Mouse (Mus musculus) neural tube, embryonic 13.5 days (tissue): Measurements from ENCODE around the gene Commd1. TPM values are rescaled to one million over a fixed set of nuclear protein-coding genes. Genes with fewer than 3 reads are reported as not detected.

ENCODE experiments used
- ATAC-seq: fragments of 200-750 bp; cut with Nextera tagmentation; 2 replicates; pipeline ENCODE4 v1.8.0; 2017; ENCODE audit warnings: low read depth, mild to moderate bottlenecking, moderate TSS enrichment, moderate library complexity
- H3K27ac ChIP-seq: fragments of 300-500 bp; sonication (generic); replicated peaks from 2 replicates; pipeline ENCODE4 v1.5.1; 2015; ENCODE audit warnings: moderate library complexity, mild to moderate bottlenecking, inconsistent platforms
- H3K27me3 ChIP-seq: fragments of 300-500 bp; sonication (generic); 2 replicates; pipeline ENCODE4 v1.6.1; 2015; ENCODE audit warnings: mild to moderate bottlenecking, inconsistent platforms
- H3K36me3 ChIP-seq: fragments of 300-500 bp; sonication (generic); 2 replicates; pipeline ENCODE4 v1.6.1; 2015; ENCODE audit warnings: mild to moderate bottlenecking, inconsistent platforms
- H3K4me1 ChIP-seq: fragments of 300-500 bp; sonication (generic); replicated peaks from 2 replicates; pipeline ENCODE4 v1.6.1; 2015; ENCODE audit warnings: inconsistent platforms
- H3K4me2 ChIP-seq: fragments of 300-500 bp; sonication (generic); 2 replicates; pipeline ENCODE4 v1.6.1; 2015; ENCODE audit warnings: inconsistent platforms, mild to moderate bottlenecking, moderate library complexity
- H3K4me3 ChIP-seq: fragments of 300-500 bp; sonication (generic); 2 replicates; pipeline ENCODE4 v1.5.1; 2015; ENCODE audit warnings: mild to moderate bottlenecking, inconsistent platforms
- H3K9ac ChIP-seq: fragments of 300-500 bp; sonication (generic); 2 replicates; pipeline ENCODE4 v1.6.1; 2015; ENCODE audit warnings: moderate library complexity, mild to moderate bottlenecking, inconsistent platforms
- H3K9me3 ChIP-seq: fragments of 300-500 bp; sonication (generic); 2 replicates; pipeline ENCODE4 v1.6.1; 2016; ENCODE audit warnings: inconsistent platforms
- WGBS: fragments of 180-500 bp; shearing (Covaris S2); methylation state at CpG from one replicate; pipeline ENCODE4 v1.1.7; 2015; 5-methylcytosine and 5-hydroxymethylcytosine counted together
- polyA plus RNA-seq: library from polyadenylated mRNA; unstranded; fragments of >200 nt; fragmentation: Nextera tagmentation; extraction: Ambion mirVana; gene quantifications from 2 replicates; pipeline ENCODE4 v1.2.1, GENCODE M21; 2015

Commd1 gene
- polyA plus RNA-seq, 1 experiment from 2014 or later: 302 TPM

GRCm38 (mm10) chr11:22982846-22983245 lies 664 bp upstream of the Commd1 start:
- Histone ChIP-seq H3K27ac (peak overlapping the region; percentile 95; the same call in 1 of the 2 replicates), H3K27me3 (no peaks in the 10 kb centered on the region), H3K4me2 (peak overlapping the region; percentile 84), H3K4me3 (peak overlapping the region; percentile 65; the same call in 1 of the 2 replicates), H3K36me3 (peaks cover 6% of the 10 kb centered on the region), H3K4me1 (peaks cover 39% of the 10 kb centered on the region), H3K9me3 (no peaks in the 10 kb centered on the region), H3K9ac (no peak overlapping the region)
- WGBS: 77% methylated on average over 6 of the region's 6 CpGs
- no peak for ATAC-seq

GRCm38 (mm10) chr11:22981543-22981950 lies 635 bp downstream of the Commd1 start:
- Histone ChIP-seq H3K9ac (peak overlapping the region; percentile 78), H3K27ac (peak overlapping the region; percentile 95), H3K4me2 (peak overlapping the region; percentile 84), H3K27me3 (no peaks in the 10 kb centered on the region), H3K4me1 (peaks cover 52% of the 10 kb centered on the region), H3K36me3 (peaks cover 19% of the 10 kb centered on the region), H3K4me3 (peak overlapping the region; percentile 65), H3K9me3 (no peaks in the 10 kb centered on the region)
- 3% methylated on average over 12 of the region's 12 CpGs for WGBS
- peak; percentile 59 for ATAC-seq

- Histone ChIP-seq H3K4me2 (peak overlapping the region; percentile 84), H3K36me3 (peaks cover 23% of the 10 kb centered on the region), H3K9ac (peak overlapping the region; percentile 78), H3K9me3 (no peaks in the 10 kb centered on the region), H3K27me3 (no peaks in the 10 kb centered on the region), H3K27ac (no peak overlapping the region), H3K4me3 (peak overlapping the region; percentile 65), H3K4me1 (peaks cover 57% of the 10 kb centered on the region)
- peak; percentile 9; the same call in 1 of the 2 replicates for ATAC-seq
- 43% methylated on average over 4 of the region's 4 CpGs for WGBS
Observed at GRCm38 (mm10) chr11:22981041-22981440, 1.1 kb downstream of the Commd1 start.

DNA sequence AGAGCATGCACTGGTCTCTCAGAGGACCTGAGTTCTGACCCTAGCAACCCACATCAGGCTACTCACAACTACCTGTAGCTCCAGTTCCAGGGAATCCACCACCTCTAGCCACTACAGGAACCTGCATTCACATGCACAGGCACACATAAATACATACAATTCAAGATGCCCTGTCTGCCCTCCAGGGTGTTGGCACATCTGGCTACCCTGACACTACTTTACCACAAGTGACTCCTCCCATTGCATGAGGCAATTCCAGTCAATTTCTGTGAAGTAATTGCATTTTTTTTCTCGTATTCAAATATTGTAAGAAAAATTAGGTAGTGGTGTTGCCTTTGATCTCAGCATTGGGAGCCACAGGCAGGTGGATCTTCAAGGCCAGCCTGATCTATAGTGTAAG lies 3.0 kb downstream of the Commd1 start:
- Histone ChIP-seq H3K9ac (no peak overlapping the region), H3K36me3 (peaks cover 26% of the 10 kb centered on the region), H3K4me3 (no peak overlapping the region), H3K27me3 (no peaks in the 10 kb centered on the region), H3K27ac (no peak overlapping the region), H3K9me3 (no peaks in the 10 kb centered on the region), H3K4me1 (peaks cover 72% of the 10 kb centered on the region), H3K4me2 (no peak overlapping the region)
- no peak for ATAC-seq
- WGBS: 85% methylated on average over 1 of the region's 1 CpGs

GRCm38 (mm10) chr11:22978711-22979110 lies 3.5 kb downstream of the Commd1 start:
- no peak for ATAC-seq
- 0 out of 2 replicates have a peak, but pooled peaks cover 3% of the 10 kb centered on the region for H3K9me3 ChIP-seq

DNA sequence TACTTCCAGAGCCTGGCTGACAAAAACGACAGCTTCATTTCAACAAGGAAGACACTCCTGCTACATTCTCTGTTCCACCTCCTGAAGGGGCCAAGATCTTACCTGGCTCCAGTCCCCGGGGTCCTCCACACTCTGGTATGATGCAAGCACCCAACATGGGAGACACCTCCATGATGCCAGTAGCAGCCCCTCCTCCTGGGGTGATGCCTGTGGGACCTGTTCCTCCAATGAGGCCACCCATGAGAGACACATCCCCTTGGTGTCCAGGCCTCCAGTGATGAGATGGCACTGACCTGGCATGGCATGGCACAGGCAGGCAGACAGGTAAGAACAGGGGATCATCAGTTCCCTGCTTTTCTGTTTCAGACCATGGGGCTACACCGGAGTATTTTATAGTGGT lies 4.0 kb downstream of the Commd1 start:
- H3K4me3 ChIP-seq: no peak overlapping the region
- H3K4me1 ChIP-seq: peaks cover 77% of the 10 kb centered on the region
- no peaks in the 10 kb centered on the region for H3K27me3 ChIP-seq
- no peak overlapping the region for H3K4me2 ChIP-seq
- H3K27ac ChIP-seq: no peak overlapping the region
- WGBS: 96% methylated on average over 3 of the region's 3 CpGs
- H3K9me3 ChIP-seq: 0 out of 2 replicates have a peak, but pooled peaks cover 8% of the 10 kb centered on the region
- H3K36me3 ChIP-seq: peaks cover 36% of the 10 kb centered on the region
- no peak for ATAC-seq
- no peak overlapping the region for H3K9ac ChIP-seq

More at GRCm38 (mm10) chr11:22978711-22979110, 3.5 kb downstream of the Commd1 start:
- WGBS: 26% methylated on average over 1 of the region's 1 CpGs
- Histone ChIP-seq H3K4me2 (no peak overlapping the region), H3K9ac (no peak overlapping the region), H3K4me3 (no peak overlapping the region), H3K27ac (no peak overlapping the region), H3K36me3 (peaks cover 31% of the 10 kb centered on the region), H3K4me1 (peaks cover 77% of the 10 kb centered on the region), H3K27me3 (no peaks in the 10 kb centered on the region)

GRCm38 (mm10) chr11:22973599-22973998 lies 8.6 kb downstream of the Commd1 start:
- H3K4me2 ChIP-seq: peak overlapping the region; percentile 72
- H3K27me3 ChIP-seq: no peaks in the 10 kb centered on the region
- peaks cover 39% of the 10 kb centered on the region for H3K36me3 ChIP-seq
- H3K4me1 ChIP-seq: peaks cover 43% of the 10 kb centered on the region
- peak overlapping the region; percentile 82 for H3K27ac ChIP-seq
- peak overlapping the region; percentile 73 for H3K9ac ChIP-seq
- ATAC-seq: no peak
- H3K4me3 ChIP-seq: peak overlapping the region; percentile 60
- WGBS: 46% methylated on average over 14 of the region's 14 CpGs
- peaks cover 33% of the 10 kb centered on the region for H3K9me3 ChIP-seq

DNA sequence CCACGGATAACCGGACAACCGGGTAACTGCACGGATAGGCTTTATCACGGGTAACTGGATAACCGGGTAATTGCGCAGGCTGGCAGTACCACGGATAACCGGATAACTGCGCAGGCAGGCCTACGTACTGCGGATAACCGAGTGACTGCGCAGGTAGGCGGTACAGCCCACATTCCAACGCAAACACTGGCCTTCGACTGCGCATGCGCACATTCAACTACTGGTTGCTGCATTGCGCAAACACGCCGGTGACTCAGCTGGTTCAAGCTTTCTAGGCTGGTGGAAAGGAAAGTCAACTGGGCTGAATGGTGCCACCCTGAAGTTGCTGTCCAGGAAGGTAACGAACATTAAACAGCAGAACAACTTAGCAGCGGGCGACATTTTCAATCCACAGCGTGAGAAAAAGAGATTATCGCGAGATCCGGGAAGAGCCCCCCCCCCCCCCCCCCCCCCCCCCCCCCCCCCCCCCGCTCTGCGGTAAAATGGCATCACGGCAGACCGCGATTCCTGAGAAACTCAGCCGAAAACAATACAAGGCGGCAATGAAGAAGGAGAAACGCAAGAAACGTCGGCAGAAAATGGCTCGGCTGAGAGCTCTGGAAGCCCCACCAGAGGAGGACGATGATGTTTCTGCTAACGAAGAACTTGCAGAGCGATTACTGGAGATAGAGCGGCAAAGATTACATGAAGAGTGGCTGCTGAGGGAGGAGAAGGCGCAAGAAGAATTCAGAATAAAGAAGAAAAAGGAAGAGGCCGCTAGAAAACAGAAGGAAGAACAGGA lies 9.2 kb downstream of the Commd1 start:
- H3K9me3 ChIP-seq: peaks cover 33% of the 10 kb centered on the region
- peak overlapping the region; percentile 60 for H3K4me3 ChIP-seq
- peaks cover 35% of the 10 kb centered on the region for H3K36me3 ChIP-seq
- ATAC-seq: peak; percentile 69
- peak overlapping the region; percentile 82 for H3K27ac ChIP-seq
- H3K27me3 ChIP-seq: no peaks in the 10 kb centered on the region
- H3K4me1 ChIP-seq: peaks cover 39% of the 10 kb centered on the region
- peak overlapping the region; percentile 73 for H3K9ac ChIP-seq
- H3K4me2 ChIP-seq: peak overlapping the region; percentile 72
- 48% methylated on average over 43 of the region's 46 CpGs for WGBS

GRCm38 (mm10) chr11:22971835-22972709 lies 10.1 kb downstream of the Commd1 start, which contains the start of gene Zrsr1:
Gene Zrsr1 (plus strand): TSS chr11:22972005.
- Histone ChIP-seq H3K4me1 (peaks cover 30% of the 10 kb centered on the region), H3K27me3 (no peaks in the 10 kb centered on the region), H3K36me3 (peaks cover 27% of the 10 kb centered on the region), H3K27ac (peak within 1 kb of the TSS; percentile 81), H3K4me2 (peak within 1 kb of the TSS; percentile 70), H3K9ac (peak within 1 kb of the TSS; percentile 72), H3K4me3 (peak within 1 kb of the TSS; percentile 60), H3K9me3 (peaks cover 41% of the 10 kb centered on the region)
- WGBS: 54% methylated on average over 56 of the region's 56 CpGs
- peak; percentile 85 for ATAC-seq

- peaks cover 15% of the 10 kb centered on the region for H3K4me1 ChIP-seq
- H3K9ac ChIP-seq: no peak overlapping the region
- no peaks in the 10 kb centered on the region for H3K27me3 ChIP-seq
- H3K4me3 ChIP-seq: no peak overlapping the region
- no peak overlapping the region for H3K4me2 ChIP-seq
- 100% methylated on average over 1 of the region's 1 CpGs for WGBS
- no peak for ATAC-seq
- H3K9me3 ChIP-seq: peaks cover 45% of the 10 kb centered on the region
- H3K36me3 ChIP-seq: peaks cover 22% of the 10 kb centered on the region
- no peak overlapping the region for H3K27ac ChIP-seq
Observed at GRCm38 (mm10) chr11:22970546-22970945, 11.6 kb downstream of the Commd1 start.

DNA sequence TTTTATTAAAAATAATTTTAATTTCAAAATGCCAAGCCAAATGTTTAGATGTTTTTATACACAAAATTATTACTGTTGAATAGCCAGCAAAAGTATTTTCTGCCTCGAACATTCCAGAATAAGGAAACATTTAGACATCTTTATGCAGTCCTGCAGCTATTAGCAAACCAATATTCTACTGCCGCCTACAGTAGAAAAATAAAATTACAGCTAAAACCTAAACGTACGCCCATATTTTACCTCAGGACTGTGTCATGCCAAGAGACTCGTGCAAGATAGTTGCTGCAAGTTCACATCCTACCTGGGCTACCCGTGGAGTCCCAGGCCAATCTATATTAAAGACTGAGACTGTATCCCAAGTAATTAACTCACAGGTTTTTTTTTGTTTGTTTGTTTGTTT lies 12.7 kb downstream of the Commd1 start:
- ATAC-seq: no peak
- H3K4me3 ChIP-seq: no peak overlapping the region
- H3K4me2 ChIP-seq: no peak overlapping the region
- peaks cover 7% of the 10 kb centered on the region for H3K4me1 ChIP-seq
- no peak overlapping the region for H3K9ac ChIP-seq
- no peaks in the 10 kb centered on the region for H3K27me3 ChIP-seq
- no peak overlapping the region for H3K27ac ChIP-seq
- H3K9me3 ChIP-seq: peaks cover 45% of the 10 kb centered on the region
- 68% methylated on average over 6 of the region's 6 CpGs for WGBS
- H3K36me3 ChIP-seq: peaks cover 22% of the 10 kb centered on the region

DNA sequence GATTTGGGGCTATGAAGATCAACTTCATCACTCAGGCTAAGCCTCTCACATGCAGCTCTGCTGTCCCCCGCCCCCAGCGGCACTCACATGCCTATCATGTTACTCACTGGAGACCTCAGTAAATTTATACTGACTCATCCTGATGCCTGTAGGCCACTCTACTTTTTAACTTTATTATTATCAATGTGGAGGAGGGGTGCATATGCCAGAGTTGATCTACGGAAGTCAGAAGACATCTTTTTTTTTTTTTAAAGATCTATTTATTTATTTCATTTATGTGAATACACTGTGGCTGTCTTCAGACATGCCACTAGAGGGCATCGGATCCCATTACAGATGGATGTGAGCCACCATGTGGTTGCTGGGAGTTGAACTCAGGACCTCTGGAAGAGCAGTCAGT lies 16.7 kb downstream of the Commd1 start:
- H3K27ac ChIP-seq: no peak overlapping the region
- no peaks in the 10 kb centered on the region for H3K27me3 ChIP-seq
- no peak for ATAC-seq
- no peak overlapping the region for H3K4me2 ChIP-seq
- peaks cover 6% of the 10 kb centered on the region; the same call in 1 of the 2 replicates for H3K36me3 ChIP-seq
- no peaks in the 10 kb centered on the region for H3K4me1 ChIP-seq
- 82% methylated on average over 4 of the region's 4 CpGs for WGBS
- H3K9ac ChIP-seq: no peak overlapping the region
- H3K9me3 ChIP-seq: peaks cover 18% of the 10 kb centered on the region
- H3K4me3 ChIP-seq: no peak overlapping the region
